Mouse (Mus musculus): ENCODE measurements around the gene Etnk1.
"Not testable (repeated sequence)": the region's sequence is repeated elsewhere in the genome, so short reads cannot be mapped to it uniquely, and the experiment has no call there.

Etnk1 gene

DNA sequence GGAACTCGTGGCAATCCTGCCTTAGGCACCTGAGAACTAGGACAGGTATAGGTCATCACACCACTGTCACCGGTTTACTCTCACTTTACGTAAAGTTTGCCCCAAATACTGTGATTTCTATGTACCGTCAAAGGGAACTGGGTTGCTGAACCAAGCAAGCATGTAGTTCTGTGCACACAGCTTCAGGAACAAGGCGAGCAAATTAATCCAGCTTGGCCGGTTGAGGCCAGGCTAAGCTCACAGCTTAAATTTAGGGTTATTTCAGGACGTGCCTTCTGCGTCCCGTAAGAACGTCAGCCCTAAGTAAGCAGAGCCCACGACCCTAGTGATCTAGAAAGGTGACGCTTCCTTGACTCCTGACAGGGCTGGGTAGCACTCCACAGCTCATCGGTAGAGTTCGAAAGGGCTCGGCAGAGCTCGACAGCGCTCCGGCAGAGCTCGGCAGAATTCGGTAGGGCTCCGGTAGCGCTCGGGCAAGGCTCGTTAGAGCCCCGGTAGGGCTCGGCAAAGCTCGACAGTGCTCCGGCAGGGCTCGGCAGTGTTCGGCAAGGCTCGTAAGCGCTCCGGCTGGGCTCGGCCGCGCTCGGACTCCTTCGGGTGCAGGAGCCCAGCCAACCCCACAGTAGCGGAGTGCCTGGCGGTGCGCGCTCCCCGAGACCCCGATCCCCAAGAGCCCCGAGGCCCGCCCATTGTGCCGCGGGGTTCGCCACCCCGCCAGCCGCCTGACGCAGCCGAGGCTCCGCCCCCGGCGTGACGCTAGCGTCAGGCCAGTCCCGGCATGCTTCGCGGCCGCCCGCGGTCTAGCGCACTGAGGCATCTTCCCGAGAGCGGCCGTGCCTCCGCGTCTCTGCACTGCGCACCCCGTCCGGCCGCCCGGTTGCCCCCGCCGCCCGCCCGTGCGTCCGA, at the start of gene Etnk1:
TSS of gene Etnk1 (plus strand) at position 770 of the 906 bp plus-strand sequence.
- DNase-seq (ENCODE audit: low read depth in 2 of 2, low spot score in 2 of 2), result peak; percentile 99

- no peak for DNase-seq (ENCODE audit: low read depth in 2 of 2, low spot score in 2 of 2)
These were observed 47.7 kb upstream of the Etnk1 start for GRCm38 (mm10) chr6:143119325-143119724.

DNA sequence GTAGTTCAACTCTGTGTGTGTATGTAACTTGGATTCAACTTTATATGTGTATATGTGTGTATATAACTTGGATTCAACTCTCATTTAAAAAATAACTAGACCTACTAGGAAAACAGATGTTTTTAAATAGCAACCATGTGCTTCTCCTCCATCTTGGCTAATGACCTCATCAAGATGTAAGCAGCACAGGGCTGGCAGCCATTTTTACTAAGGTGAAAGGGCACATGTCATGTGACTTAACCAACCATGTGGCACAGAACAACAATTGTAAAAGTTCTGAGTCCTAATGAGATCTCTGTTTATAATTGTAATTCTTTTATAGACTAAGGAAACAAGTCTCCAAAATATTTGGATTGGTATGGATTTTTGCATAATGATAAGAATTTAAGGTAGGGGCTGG, 41.3 kb upstream of the Etnk1 start:
- DNase-seq (ENCODE audit: low read depth in 2 of 2, low spot score in 2 of 2), result no peak

GRCm38 (mm10) chr6:143129466-143129865, 37.6 kb upstream of the Etnk1 start:
- DNase-seq (ENCODE audit: low read depth in 2 of 2, low spot score in 2 of 2), result no peak

GRCm38 (mm10) chr6:143129952-143130351, 37.1 kb upstream of the Etnk1 start:
- no peak for DNase-seq (ENCODE audit: low read depth in 2 of 2, low spot score in 2 of 2)

DNA sequence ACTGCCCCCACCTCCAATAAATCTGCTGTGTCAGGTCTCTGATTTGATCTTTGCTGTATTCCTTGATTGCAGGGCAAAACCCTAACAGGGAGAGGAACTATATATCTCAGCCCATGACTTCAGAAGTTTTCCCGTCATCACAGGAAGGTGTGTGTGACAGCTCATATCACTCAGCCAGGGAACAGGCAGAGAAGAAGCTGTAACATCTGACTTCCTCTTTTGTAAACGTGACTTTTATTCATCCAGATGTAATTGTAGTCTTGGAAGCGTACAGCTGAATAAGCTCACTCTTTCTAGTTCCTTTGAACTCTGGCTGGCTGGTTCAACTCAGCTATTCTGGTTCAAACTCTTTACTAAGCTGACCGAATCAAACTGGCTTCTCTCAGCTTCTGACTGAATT, 36.6 kb upstream of the Etnk1 start:
- DNase-seq (ENCODE audit: low read depth in 2 of 2, low spot score in 2 of 2), result no peak

- DNase-seq (ENCODE audit: low read depth in 2 of 2, low spot score in 2 of 2), result no peak
These were observed 34.9 kb upstream of the Etnk1 start for GRCm38 (mm10) chr6:143131895-143132652.

DNA sequence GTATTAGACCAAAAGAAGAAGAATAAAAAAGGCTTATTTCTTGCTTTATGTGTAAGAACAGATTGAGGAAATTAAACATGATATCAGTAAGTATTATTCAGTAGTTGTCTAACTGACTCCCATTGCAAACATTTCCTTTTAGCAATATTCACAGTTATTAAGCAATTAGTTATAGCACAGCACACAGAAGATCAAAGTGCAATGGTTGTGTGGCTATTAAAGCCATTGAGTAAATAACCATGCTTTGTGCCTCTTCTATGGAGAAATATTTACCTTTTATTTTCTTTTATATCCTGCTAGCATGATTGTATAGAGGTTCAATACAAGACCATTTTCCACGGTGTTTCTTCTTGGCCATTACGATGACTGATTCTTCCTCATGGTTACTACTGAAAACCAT, 33.9 kb upstream of the Etnk1 start:
- DNase-seq (ENCODE audit: low read depth in 2 of 2, low spot score in 2 of 2), result no peak

DNA sequence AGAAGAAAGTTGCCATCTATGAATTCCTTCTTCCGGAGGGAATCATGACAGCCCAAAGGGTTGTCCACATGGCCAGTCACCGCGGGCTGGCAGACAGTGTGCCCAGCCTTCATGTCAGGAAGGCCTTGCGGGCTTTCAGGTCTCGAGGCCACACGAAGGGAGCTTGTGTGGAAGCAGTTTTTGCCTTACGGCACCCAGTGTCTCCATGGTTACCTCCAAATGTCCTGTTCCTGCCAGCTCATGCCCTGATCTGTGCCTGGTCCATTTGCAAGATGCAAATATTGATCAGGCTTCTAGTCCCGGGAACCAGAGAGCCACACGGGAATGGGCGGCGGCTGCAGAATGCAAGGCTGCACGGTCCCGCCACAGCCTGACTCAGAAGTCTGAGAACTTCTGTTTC, 31.9 kb upstream of the Etnk1 start:
- no peak for DNase-seq (ENCODE audit: low read depth in 2 of 2, low spot score in 2 of 2)

DNA sequence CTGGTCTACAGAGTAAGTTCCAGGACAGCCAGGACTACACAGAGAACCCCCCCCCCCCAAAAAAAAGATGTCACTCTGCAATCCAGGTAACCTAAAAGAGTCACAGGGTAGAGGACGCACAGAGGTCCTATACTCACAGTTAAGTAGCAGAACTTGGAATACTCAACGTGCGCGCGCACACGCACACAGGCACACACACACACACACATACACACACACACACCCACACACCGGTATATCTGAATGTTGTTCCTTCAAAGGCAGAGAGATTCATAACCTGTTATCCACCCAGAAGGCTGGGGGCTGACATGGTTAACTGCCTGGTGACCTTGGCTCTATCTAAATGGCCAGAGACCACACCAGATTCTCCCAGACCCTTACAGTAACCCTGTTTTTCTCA, 30.3 kb upstream of the Etnk1 start:
- no peak for DNase-seq (ENCODE audit: low read depth in 2 of 2, low spot score in 2 of 2)

- no peak for DNase-seq (ENCODE audit: low read depth in 2 of 2, low spot score in 2 of 2)
These were observed 29.7 kb upstream of the Etnk1 start for GRCm38 (mm10) chr6:143137341-143137740.

GRCm38 (mm10) chr6:143139417-143139816, 27.6 kb upstream of the Etnk1 start:
- DNase-seq (ENCODE audit: low read depth in 2 of 2, low spot score in 2 of 2), result no peak

DNA sequence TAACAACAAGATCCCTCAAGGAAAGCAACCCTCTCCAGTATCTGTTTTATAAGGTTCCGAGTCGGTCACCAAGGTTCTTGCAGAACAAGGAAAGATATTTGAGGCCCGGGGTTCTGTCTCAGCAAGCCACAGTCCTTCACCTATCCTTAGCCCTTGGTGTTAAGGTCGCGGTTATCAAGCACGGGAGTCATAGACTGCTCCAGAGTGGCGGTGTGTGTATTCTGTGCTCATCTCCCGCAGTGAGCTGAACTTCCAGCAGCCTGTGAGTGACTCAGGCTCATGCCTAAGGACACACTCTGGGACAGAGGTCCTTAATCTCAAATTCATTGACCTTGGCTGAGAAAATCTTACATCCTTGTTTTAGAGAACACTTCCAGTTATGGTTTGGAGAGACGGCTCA, 26.1 kb upstream of the Etnk1 start:
- no peak for DNase-seq (ENCODE audit: low read depth in 2 of 2, low spot score in 2 of 2)

DNA sequence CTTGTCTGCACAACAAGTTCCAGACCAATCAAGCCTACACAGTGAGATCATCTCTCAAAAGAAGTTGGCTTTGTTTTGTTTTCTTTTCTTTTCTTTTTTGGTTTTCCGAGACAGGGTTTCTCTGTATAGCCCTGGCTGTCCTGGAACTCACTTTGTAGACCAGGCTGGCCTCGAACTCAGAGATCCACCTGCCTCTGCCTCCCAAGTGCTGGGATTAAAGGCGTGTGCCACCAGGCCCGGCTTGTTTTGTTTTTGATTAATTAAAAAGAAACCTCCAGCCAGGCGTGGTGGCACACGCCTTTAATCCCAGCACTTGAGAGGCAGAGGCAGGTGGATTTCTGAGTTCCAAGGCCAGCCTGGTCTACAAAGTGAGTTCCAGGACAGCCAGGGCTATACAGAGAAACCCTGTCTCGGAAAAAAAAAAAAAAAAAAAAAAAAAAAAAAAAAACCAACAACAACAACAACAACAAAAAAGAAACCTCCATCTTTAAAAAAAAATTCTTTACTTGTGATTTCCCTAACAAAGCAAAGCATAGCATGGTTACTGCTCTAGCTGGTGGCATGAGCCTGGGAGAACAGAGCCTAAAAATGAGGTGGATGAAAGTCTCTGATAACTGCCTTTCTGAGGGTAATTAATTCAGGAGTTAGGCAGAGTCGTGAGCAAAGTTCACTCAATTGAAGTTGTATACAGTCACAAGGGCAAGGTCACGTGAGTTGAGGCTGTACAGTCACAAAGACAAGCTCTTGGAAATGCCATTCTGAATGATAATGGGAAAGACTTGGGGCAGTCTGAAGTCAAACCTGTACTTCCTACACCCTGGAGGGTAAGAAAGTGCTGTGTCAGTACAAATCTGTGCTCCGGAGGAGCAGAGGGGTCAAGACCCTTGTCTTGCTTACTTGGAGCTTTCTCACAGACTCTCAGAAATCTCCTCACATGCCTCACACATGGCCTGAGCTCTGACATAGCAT, 25.1 kb upstream of the Etnk1 start:
- DNase-seq (ENCODE audit: low read depth in 2 of 2, low spot score in 2 of 2), result not testable (repeated sequence)

DNA sequence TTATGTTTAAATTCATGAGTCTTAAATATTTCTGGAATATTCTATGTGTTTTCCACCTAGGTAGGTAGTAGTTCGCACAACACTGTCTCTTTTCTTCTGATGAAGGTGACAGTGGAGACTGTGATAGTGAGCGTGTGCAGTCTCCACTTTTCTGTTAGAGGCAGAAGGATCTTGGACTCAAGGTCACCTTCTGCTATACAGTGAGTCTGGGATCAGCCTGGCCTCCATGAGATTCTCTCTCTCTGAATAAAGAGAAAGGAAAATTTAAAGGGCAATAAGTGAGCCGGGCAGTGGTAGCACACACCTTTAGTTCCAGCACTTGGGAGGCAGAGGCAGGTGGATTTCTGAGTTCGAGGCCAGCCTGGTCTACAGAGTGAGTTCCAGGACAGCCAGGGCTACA, 24.2 kb upstream of the Etnk1 start:
- DNase-seq (ENCODE audit: low read depth in 2 of 2, low spot score in 2 of 2), result no peak

DNA sequence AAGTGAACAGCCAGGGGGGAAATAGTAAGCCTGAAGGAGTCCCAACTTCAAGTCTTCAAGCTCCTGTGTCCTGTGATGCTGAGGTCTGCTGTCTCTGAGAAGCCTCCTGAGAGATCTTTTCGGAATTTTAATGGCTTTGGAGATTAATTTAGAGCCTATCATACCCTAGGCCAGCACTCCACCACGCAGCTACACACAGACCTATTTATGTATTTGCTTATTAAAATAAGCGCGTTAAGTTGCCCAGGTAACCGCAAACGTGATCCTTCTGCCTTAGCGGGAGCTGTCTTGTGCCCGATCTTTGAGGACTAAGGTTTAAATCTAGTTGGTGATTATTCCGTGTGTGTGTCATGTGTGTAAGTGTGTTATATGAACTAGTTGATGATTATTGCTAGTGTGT, 23.7 kb upstream of the Etnk1 start:
- DNase-seq (ENCODE audit: low read depth in 2 of 2, low spot score in 2 of 2), result no peak

DNA sequence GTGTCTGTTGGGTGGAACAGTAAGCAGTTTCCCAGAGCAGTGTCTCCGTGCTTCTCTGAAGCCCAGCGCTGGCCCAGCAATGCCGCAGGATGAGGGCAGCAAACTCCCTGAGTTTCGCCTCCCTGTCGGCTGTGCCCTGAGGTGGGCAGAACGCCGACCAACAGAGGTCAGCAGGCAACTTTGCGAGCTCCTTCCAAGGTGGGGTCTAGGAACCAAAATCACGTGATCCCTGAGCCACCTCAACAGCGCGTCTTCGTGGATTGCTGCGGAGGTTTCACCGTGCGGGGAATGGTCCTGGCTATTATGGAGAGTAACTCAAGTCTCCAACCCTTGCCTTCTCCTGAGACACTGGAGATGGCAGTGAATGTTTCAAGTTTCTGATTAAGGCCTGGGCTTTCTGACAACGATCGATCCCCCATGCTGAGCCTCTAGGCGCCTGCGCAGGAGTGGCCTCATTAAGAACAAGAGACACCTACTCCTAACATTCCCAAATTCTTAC, 23.2 kb upstream of the Etnk1 start:
- DNase-seq (ENCODE audit: low read depth in 2 of 2, low spot score in 2 of 2), result no peak

DNA sequence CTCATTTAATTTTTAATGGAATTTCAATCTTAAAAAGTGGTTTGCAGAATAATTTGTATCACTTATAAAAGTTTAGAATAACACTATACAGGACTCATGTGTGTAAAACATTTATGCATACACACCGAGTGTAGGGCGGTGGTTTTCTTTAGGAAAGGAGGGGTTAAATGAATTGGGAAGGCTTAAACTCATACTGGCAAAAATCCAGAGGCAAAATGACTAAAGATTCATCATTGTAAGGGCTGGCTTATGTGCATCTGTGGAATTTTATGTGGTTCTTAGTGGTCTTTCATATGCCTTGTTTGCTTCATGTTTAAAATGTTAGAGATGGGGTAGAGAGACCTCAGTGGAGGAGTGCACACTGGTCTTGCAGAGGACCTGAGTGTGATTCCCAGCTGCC, 22.5 kb upstream of the Etnk1 start:
- DNase-seq (ENCODE audit: low read depth in 2 of 2, low spot score in 2 of 2), result no peak

GRCm38 (mm10) chr6:143145051-143145450, 22.0 kb upstream of the Etnk1 start:
- no peak for DNase-seq (ENCODE audit: low read depth in 2 of 2, low spot score in 2 of 2)

- peak; percentile 14 to 32 for DNase-seq (ENCODE audit: low read depth in 2 of 2, low spot score in 2 of 2)
These were observed 20.3 kb upstream of the Etnk1 start for GRCm38 (mm10) chr6:143146756-143147155.

GRCm38 (mm10) chr6:143148868-143149267, 18.2 kb upstream of the Etnk1 start:
- DNase-seq (ENCODE audit: low read depth in 2 of 2, low spot score in 2 of 2), result no peak

Measured in CD8-positive naive resting alpha-beta T cell, adult 2 months (primary cell).